Mouse (Mus musculus) limb, embryonic 14.5 days (tissue): ENCODE results near the gene Ets2. TPM values are rescaled to one million over a fixed set of nuclear protein-coding genes. Genes with fewer than 3 reads are reported as not detected.

Experiments
- ATAC-seq: fragments of 200-750 bp; cut with Nextera tagmentation; 2 replicates; pipeline ENCODE4 v1.8.0; 2017; ENCODE audit warnings: low read depth, moderate number of reproducible peaks, moderate TSS enrichment; ENCODE audit not compliant: low FRiP score
- DNase-seq: peaks from one replicate; pipeline ENCODE4 v3.0.0-alpha.2; 2015; ENCODE audit warnings: low spot score
- H3K27ac ChIP-seq: fragments of 300-500 bp; sonication (generic); replicated peaks from 2 replicates; pipeline ENCODE4 v1.5.1; 2014; ENCODE audit warnings: low read depth, mild to moderate bottlenecking, low read length, moderate library complexity, mixed read lengths
- H3K27me3 ChIP-seq: fragments of 300-500 bp; sonication (generic); 2 replicates; pipeline ENCODE4 v1.6.1; 2014; ENCODE audit warnings: low read length, mixed read lengths; ENCODE audit not compliant: control insufficient read depth, insufficient read depth
- H3K36me3 ChIP-seq: fragments of 300-500 bp; sonication (generic); 2 replicates; pipeline ENCODE4 v1.6.1; 2014; ENCODE audit warnings: mild to moderate bottlenecking, low read length, moderate library complexity, mixed read lengths; ENCODE audit not compliant: control insufficient read depth, insufficient read depth
- H3K4me1 ChIP-seq: fragments of 300-500 bp; sonication (generic); 2 replicates; pipeline ENCODE4 v1.6.1; 2014; ENCODE audit warnings: antibody characterized with exemption, low read length, mixed read lengths; ENCODE audit not compliant: control insufficient read depth, insufficient read depth
- H3K4me2 ChIP-seq: fragments of 300-500 bp; sonication (generic); replicated peaks from 2 replicates; pipeline ENCODE4 v1.6.1; 2014; ENCODE audit warnings: low read depth, mild to moderate bottlenecking, low read length, moderate library complexity; ENCODE audit not compliant: severe bottlenecking
- H3K4me3 ChIP-seq: fragments of 300-500 bp; sonication (generic); replicated peaks from 2 replicates; pipeline ENCODE4 v1.5.1; 2014; ENCODE audit warnings: low read length
- H3K9ac ChIP-seq: fragments of 300-500 bp; sonication (generic); 2 replicates; pipeline ENCODE4 v1.6.1; 2014; ENCODE audit warnings: mild to moderate bottlenecking, low read depth, low read length, moderate library complexity; ENCODE audit not compliant: severe bottlenecking
- H3K9me3 ChIP-seq: fragments of 300-500 bp; sonication (generic); 2 replicates; pipeline ENCODE4 v1.6.1; 2016; ENCODE audit warnings: low read length; ENCODE audit not compliant: control insufficient read depth
- POLR2A ChIP-seq: fragments of 200-500 bp; IDR thresholded peaks from 2 replicates; pipeline ENCODE4 v1.8.0; 2012; ENCODE audit warnings: inconsistent platforms, mild to moderate bottlenecking, moderate library complexity, borderline replicate concordance; ENCODE audit not compliant: insufficient read depth, insufficient read length; ENCODE audit errors: extremely low read depth
- WGBS: fragments of 180-500 bp; shearing (Covaris S2); extraction: QIAGEN DNeasy Blood & Tissue Kit; methylation state at CpG from one replicate; pipeline ENCODE4 v1.1.7; 2014; 5-methylcytosine and 5-hydroxymethylcytosine counted together
- polyA plus RNA-seq, 2 experiments: library from polyadenylated mRNA; depleted of rRNA in 1 of 2; stranded (reverse) in 1 of 2; unstranded in 1 of 2; fragments of >200 nt; fragmentation: Nextera tagmentation in 1 of 2; extraction: Ambion mirVana in 1 of 2; gene quantifications; 2 replicates each; pipeline versions ENCODE4 v1.2.1 to v1.2.3; 2012 to 2014

Ets2 gene
- polyA plus RNA-seq, 2 experiments: 80.4 to 86.2 TPM

DNA sequence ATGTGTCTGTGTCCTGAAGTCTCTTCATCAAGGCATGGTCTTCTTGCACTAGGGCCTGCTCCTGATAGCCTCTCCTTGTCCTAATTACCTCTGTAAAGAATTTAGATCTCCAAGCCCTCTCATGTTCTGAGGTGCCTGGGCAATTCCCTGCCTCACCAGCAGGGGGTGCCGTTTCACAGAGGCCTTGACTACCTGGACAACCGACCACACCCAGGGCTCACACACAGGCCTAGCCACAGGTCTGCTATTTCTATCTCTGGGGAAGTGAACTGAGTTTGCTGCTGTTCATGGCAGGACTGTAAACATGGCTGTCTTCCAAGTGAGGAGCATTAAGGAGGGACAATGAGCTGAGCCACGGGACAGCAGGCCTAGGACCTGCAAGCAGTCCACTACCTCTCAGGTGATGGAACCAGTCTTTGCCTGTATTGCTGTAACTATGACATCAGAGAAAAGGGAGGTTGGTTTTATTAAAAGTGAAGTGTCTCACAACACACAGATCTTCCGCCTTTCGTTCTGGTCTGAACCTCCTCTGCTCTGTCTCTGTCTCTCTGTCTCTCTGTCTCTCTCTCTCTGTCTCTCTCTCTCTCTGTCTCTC lies 42.9 kb upstream of the Ets2 start:
- Histone ChIP-seq H3K4me1 (no peaks in the 10 kb centered on the region), H3K4me3 (no peak overlapping the region), H3K9ac (no peak overlapping the region), H3K4me2 (no peak overlapping the region), H3K9me3 (no peaks in the 10 kb centered on the region; the same call in 1 of the 2 replicates), H3K27me3 (no peaks in the 10 kb centered on the region), H3K27ac (peak overlapping the region; percentile 20; the same call in 1 of the 2 replicates), H3K36me3 (no peaks in the 10 kb centered on the region)
- 51% methylated on average over 5 of the region's 5 CpGs for WGBS
- DNase-seq: no peak
- no peak for ATAC-seq
- no peak for TF ChIP-seq POLR2A

DNA sequence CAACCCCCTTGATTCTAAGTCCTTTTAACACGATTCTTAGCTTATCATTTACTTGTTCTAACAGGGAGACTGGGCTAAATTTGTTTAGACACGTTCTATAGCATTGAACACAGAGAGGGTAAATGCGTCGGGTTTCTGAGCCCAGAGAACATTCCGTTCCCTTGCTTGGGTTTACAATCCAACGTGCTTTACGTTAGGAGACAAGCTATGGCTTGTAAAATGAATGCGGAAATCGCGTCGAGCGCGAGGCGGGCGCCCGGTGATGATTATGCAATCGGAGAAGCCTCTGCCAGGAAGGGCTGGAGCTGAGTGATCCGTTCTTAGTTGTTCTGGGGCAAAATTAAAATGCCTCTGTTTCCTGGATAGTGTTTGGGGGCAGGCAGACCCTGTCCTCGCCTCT lies 42.4 kb upstream of the Ets2 start:
- DNase-seq: peak; percentile 63
- no peaks in the 10 kb centered on the region for H3K4me1 ChIP-seq

DNA sequence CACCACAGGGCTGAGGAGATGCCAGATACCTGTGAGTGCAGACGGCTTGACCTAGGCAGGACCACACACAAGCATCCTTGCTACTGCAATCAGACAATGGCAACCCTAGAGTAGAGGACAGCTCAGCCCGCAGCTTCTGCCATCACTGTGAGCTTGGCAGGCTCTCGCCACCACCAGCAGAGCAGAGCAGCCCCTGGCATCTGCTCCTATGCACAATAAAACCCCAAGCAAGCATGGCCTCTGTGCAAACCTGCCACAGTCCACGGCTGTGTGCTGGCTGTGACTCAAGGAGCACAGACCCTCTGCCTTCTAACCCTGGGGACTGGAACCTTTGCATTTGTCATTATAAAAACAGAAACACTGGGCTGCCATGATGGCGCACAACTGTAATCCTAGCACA lies 41.0 kb upstream of the Ets2 start:
- no peaks in the 10 kb centered on the region for H3K4me1 ChIP-seq
- ATAC-seq (no peak), DNase-seq (no peak)
- H3K4me2 ChIP-seq: no peak overlapping the region
- H3K36me3 ChIP-seq: no peaks in the 10 kb centered on the region
- no peak overlapping the region for H3K9ac ChIP-seq
- TF ChIP-seq POLR2A: no peak
- no peak overlapping the region for H3K4me3 ChIP-seq
- no peaks in the 10 kb centered on the region; the same call in 1 of the 2 replicates for H3K9me3 ChIP-seq
- H3K27me3 ChIP-seq: no peaks in the 10 kb centered on the region
- no peak overlapping the region for H3K27ac ChIP-seq
- WGBS: 58% methylated on average over 5 of the region's 5 CpGs

More for the DNA sequence above, 42.4 kb upstream of the Ets2 start:
- Histone ChIP-seq H3K9me3 (no peaks in the 10 kb centered on the region; the same call in 1 of the 2 replicates), H3K4me3 (no peak overlapping the region), H3K4me2 (no peak overlapping the region), H3K36me3 (no peaks in the 10 kb centered on the region), H3K9ac (no peak overlapping the region), H3K27me3 (no peaks in the 10 kb centered on the region), H3K27ac (peak overlapping the region; percentile 20; the same call in 1 of the 2 replicates)
- 48% methylated on average over 19 of the region's 19 CpGs for WGBS
- peak; percentile 37; the same call in 1 of the 2 replicates for ATAC-seq
- no peak for TF ChIP-seq POLR2A

DNA sequence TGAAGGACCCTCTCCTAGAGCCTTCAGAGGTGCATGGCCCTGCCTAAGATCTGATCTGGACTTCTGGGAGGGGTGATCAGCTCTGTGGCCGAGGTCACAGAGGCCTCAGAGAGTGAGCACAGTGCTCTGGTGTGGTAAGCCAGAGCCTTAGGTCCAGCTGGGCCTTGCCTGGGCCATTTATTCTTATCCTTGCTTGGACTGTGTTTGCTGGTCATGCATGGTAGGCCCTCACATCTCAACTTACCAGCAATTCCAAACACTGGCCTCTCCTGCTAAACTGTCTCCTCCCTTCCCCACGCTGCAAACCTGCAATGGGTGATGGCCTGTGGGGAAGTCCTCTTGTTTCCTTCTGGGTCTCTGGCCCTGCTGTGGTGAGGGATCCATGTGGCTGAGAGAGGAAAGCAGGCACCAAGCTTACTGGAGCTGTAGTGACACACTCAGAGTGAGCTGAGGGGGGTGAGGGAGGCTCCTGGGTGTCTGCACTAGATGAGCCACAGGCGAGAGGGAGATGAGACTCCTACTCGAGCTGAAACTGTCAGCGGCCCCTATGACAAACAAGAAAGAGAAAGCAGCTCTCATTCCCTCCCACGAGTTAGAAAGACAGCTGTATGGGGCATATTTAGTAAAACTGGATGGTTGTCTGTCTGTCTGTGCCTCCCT lies 36.3 kb upstream of the Ets2 start:
- WGBS: 69% methylated on average over 5 of the region's 6 CpGs
- H3K9me3 ChIP-seq: no peaks in the 10 kb centered on the region
- no peak overlapping the region for H3K27ac ChIP-seq
- no peak overlapping the region for H3K4me2 ChIP-seq
- H3K36me3 ChIP-seq: no peaks in the 10 kb centered on the region
- H3K4me1 ChIP-seq: no peaks in the 10 kb centered on the region
- H3K9ac ChIP-seq: no peak overlapping the region
- H3K4me3 ChIP-seq: no peak overlapping the region
- no peak for ATAC-seq
- DNase-seq: no peak
- TF ChIP-seq POLR2A: no peak
- H3K27me3 ChIP-seq: no peaks in the 10 kb centered on the region

DNA sequence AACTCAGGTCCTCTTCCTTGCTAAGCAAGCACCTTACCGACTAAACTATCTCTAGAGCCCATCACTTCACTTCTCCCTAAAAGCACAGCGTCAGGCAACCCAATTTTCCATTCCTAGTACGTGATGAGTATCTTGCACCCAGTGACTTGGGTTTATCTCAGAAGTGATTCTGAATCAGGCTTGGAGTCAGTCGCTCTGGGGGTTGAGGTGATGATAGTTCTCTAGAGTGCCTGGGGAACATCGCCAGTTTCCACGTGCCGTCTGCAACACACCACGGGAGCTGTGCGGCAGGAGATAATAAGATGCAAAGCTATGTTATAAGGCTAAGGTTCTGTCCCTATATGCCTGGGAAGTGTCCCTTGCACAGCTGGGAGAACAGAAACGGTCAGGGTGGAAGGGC lies 35.6 kb upstream of the Ets2 start:
- WGBS: 91% methylated on average over 10 of the region's 10 CpGs
- Histone ChIP-seq H3K4me2 (no peak overlapping the region), H3K4me3 (no peak overlapping the region)

More for the DNA sequence above, 35.6 kb upstream of the Ets2 start:
- Histone ChIP-seq H3K4me1 (no peaks in the 10 kb centered on the region), H3K9ac (no peak overlapping the region), H3K36me3 (no peaks in the 10 kb centered on the region), H3K27ac (no peak overlapping the region), H3K27me3 (no peaks in the 10 kb centered on the region), H3K9me3 (no peaks in the 10 kb centered on the region)
- ATAC-seq: no peak
- TF ChIP-seq POLR2A: no peak
- DNase-seq: no peak
